Mouse (Mus musculus) heart, embryonic 13.5 days (tissue): Measurements from ENCODE around the gene Egflam. TPM values are rescaled to one million over a fixed set of nuclear protein-coding genes. Genes with fewer than 3 reads are reported as not detected.
A peak's percentile ranks its signal among the peaks of the same experiment; 100 is the strongest.

Source experiments
- ATAC-seq: fragments of 200-750 bp; cut with Nextera tagmentation; 2 replicates; pipeline ENCODE4 v1.8.0; 2017; ENCODE audit warnings: moderate TSS enrichment; ENCODE audit not compliant: insufficient number of reproducible peaks, low FRiP score, low TSS enrichment; ENCODE audit errors: extremely low read depth
- H3K27ac ChIP-seq: fragments of 300-500 bp; sonication (generic); replicated peaks from 2 replicates; pipeline ENCODE4 v1.5.1; 2015; ENCODE audit warnings: moderate library complexity, mild to moderate bottlenecking, inconsistent platforms
- H3K27me3 ChIP-seq: fragments of 300-500 bp; sonication (generic); replicated peaks from 2 replicates; pipeline ENCODE4 v1.6.1; 2015; ENCODE audit warnings: mild to moderate bottlenecking, inconsistent platforms
- H3K36me3 ChIP-seq: fragments of 300-500 bp; sonication (generic); 2 replicates; pipeline ENCODE4 v1.6.1; 2015; ENCODE audit warnings: mild to moderate bottlenecking, inconsistent platforms
- H3K4me1 ChIP-seq: fragments of 300-500 bp; sonication (generic); 2 replicates; pipeline ENCODE4 v1.6.1; 2015; ENCODE audit warnings: inconsistent platforms
- H3K4me2 ChIP-seq: fragments of 300-500 bp; sonication (generic); 2 replicates; pipeline ENCODE4 v1.6.1; 2015; ENCODE audit warnings: inconsistent platforms, mild to moderate bottlenecking, moderate library complexity
- H3K4me3 ChIP-seq: fragments of 300-500 bp; sonication (generic); 2 replicates; pipeline ENCODE4 v1.5.1; 2015; ENCODE audit warnings: moderate library complexity, mild to moderate bottlenecking, inconsistent platforms
- H3K9ac ChIP-seq: fragments of 300-500 bp; sonication (generic); 2 replicates; pipeline ENCODE4 v1.6.1; 2015; ENCODE audit warnings: inconsistent platforms, mild to moderate bottlenecking, moderate library complexity
- H3K9me3 ChIP-seq: fragments of 300-500 bp; sonication (generic); 2 replicates; pipeline ENCODE4 v1.6.1; 2016; ENCODE audit warnings: inconsistent platforms
- WGBS: fragments of 180-500 bp; shearing (Covaris S2); methylation state at CpG from one replicate; pipeline ENCODE4 v1.1.7; 2015; ENCODE audit warnings: mixed read lengths; 5-methylcytosine and 5-hydroxymethylcytosine counted together
- polyA plus RNA-seq: library from polyadenylated mRNA; unstranded; fragments of >200 nt; fragmentation: Nextera tagmentation; extraction: Ambion mirVana; gene quantifications from 2 replicates; pipeline ENCODE4 v1.2.1, GENCODE M21; 2015

Gene Egflam
- polyA plus RNA-seq, 1 experiment from 2014 or later, result 10.3 TPM

- Histone ChIP-seq H3K9ac (no peak overlapping the region), H3K36me3 (no peaks in the 10 kb centered on the region), H3K9me3 (no peaks in the 10 kb centered on the region), H3K4me3 (no peak overlapping the region), H3K4me2 (peak overlapping the region; percentile 43), H3K4me1 (peaks cover 10% of the 10 kb centered on the region), H3K27me3 (no peaks in the 10 kb centered on the region), H3K27ac (no peak overlapping the region)
- WGBS, result 30% methylated on average over 4 of the region's 4 CpGs
- ATAC-seq, result no peak
Measured at GRCm38 (mm10) chr15:7288841-7289424, 109.3 kb downstream of the Egflam start.

GRCm38 (mm10) chr15:7287911-7288310, 110.3 kb downstream of the Egflam start:
- ATAC-seq, result no peak
- H3K4me3 ChIP-seq, result no peak overlapping the region
- H3K4me2 ChIP-seq, result no peak overlapping the region
- H3K9me3 ChIP-seq, result no peaks in the 10 kb centered on the region
- WGBS, result 73% methylated on average over 3 of the region's 3 CpGs
- no peak overlapping the region for H3K9ac ChIP-seq
- H3K4me1 ChIP-seq, result peaks cover 10% of the 10 kb centered on the region
- no peak overlapping the region for H3K27ac ChIP-seq
- no peaks in the 10 kb centered on the region for H3K27me3 ChIP-seq
- no peaks in the 10 kb centered on the region for H3K36me3 ChIP-seq

GRCm38 (mm10) chr15:7281579-7281978, 116.6 kb downstream of the Egflam start:
- Histone ChIP-seq H3K4me3 (no peak overlapping the region), H3K9ac (no peak overlapping the region), H3K27me3 (no peaks in the 10 kb centered on the region), H3K27ac (no peak overlapping the region), H3K4me1 (no peaks in the 10 kb centered on the region), H3K4me2 (no peak overlapping the region), H3K36me3 (no peaks in the 10 kb centered on the region), H3K9me3 (no peaks in the 10 kb centered on the region)
- WGBS, result 72% methylated on average over 6 of the region's 6 CpGs
- ATAC-seq, result no peak

- Histone ChIP-seq H3K27ac (no peak overlapping the region), H3K4me2 (no peak overlapping the region), H3K27me3 (no peaks in the 10 kb centered on the region), H3K9ac (no peak overlapping the region), H3K4me1 (no peaks in the 10 kb centered on the region), H3K4me3 (no peak overlapping the region), H3K36me3 (no peaks in the 10 kb centered on the region), H3K9me3 (no peaks in the 10 kb centered on the region)
- ATAC-seq, result no peak
- WGBS, result 6% methylated on average over 3 of the region's 3 CpGs
Measured at GRCm38 (mm10) chr15:7263822-7264221, 134.4 kb downstream of the Egflam start.

- H3K9me3 ChIP-seq, result no peaks in the 10 kb centered on the region
- no peak overlapping the region for H3K4me2 ChIP-seq
- no peaks in the 10 kb centered on the region for H3K27me3 ChIP-seq
- WGBS, result 84% methylated on average over 9 of the region's 9 CpGs
- no peaks in the 10 kb centered on the region for H3K36me3 ChIP-seq
- H3K4me3 ChIP-seq, result no peak overlapping the region
- H3K9ac ChIP-seq, result no peak overlapping the region
- no peak for ATAC-seq
- no peak overlapping the region for H3K27ac ChIP-seq
- H3K4me1 ChIP-seq, result no peaks in the 10 kb centered on the region
Measured at GRCm38 (mm10) chr15:7263339-7263738, 134.9 kb downstream of the Egflam start.

- 59% methylated on average over 1 of the region's 1 CpGs for WGBS
- Histone ChIP-seq H3K4me2 (no peak overlapping the region), H3K9ac (no peak overlapping the region), H3K4me1 (no peaks in the 10 kb centered on the region), H3K4me3 (no peak overlapping the region), H3K9me3 (no peaks in the 10 kb centered on the region), H3K36me3 (no peaks in the 10 kb centered on the region), H3K27me3 (no peaks in the 10 kb centered on the region), H3K27ac (no peak overlapping the region)
- no peak for ATAC-seq
Measured at GRCm38 (mm10) chr15:7261371-7261770, 136.8 kb downstream of the Egflam start.

- ATAC-seq, result no peak
Measured at GRCm38 (mm10) chr15:7256577-7256976, 141.6 kb downstream of the Egflam start.

GRCm38 (mm10) chr15:7253326-7253725, 144.9 kb downstream of the Egflam start:
- Histone ChIP-seq H3K27me3 (no peaks in the 10 kb centered on the region), H3K27ac (no peak overlapping the region), H3K9ac (no peak overlapping the region), H3K4me2 (no peak overlapping the region), H3K36me3 (peaks cover 16% of the 10 kb centered on the region), H3K4me3 (no peak overlapping the region), H3K9me3 (0 out of 2 replicates have a peak, but pooled peaks cover 6% of the 10 kb centered on the region), H3K4me1 (peaks cover 4% of the 10 kb centered on the region)
- WGBS, result 95% methylated on average over 6 of the region's 6 CpGs
- ATAC-seq, result no peak

More at GRCm38 (mm10) chr15:7256577-7256976, 141.6 kb downstream of the Egflam start:
- H3K4me1 ChIP-seq, result peaks cover 4% of the 10 kb centered on the region
- no peaks in the 10 kb centered on the region for H3K27me3 ChIP-seq
- no peak overlapping the region for H3K4me3 ChIP-seq
- no peak overlapping the region for H3K27ac ChIP-seq
- no peaks in the 10 kb centered on the region for H3K36me3 ChIP-seq
- H3K9ac ChIP-seq, result no peak overlapping the region
- no peaks in the 10 kb centered on the region for H3K9me3 ChIP-seq
- WGBS, result 70% methylated on average over 3 of the region's 3 CpGs
- no peak overlapping the region for H3K4me2 ChIP-seq

- Histone ChIP-seq H3K27me3 (no peaks in the 10 kb centered on the region), H3K4me2 (no peak overlapping the region), H3K9ac (no peak overlapping the region), H3K9me3 (0 out of 2 replicates have a peak, but pooled peaks cover 6% of the 10 kb centered on the region), H3K36me3 (peaks cover 16% of the 10 kb centered on the region), H3K27ac (no peak overlapping the region), H3K4me3 (no peak overlapping the region), H3K4me1 (peaks cover 4% of the 10 kb centered on the region)
- 31% methylated on average over 12 of the region's 12 CpGs for WGBS
- ATAC-seq, result no peak
Measured at GRCm38 (mm10) chr15:7252106-7252636, 146.0 kb downstream of the Egflam start.

GRCm38 (mm10) chr15:7251042-7251441, 147.2 kb downstream of the Egflam start:
- ATAC-seq, result no peak
- H3K27me3 ChIP-seq, result no peaks in the 10 kb centered on the region
- H3K4me2 ChIP-seq, result no peak overlapping the region
- peaks cover 16% of the 10 kb centered on the region for H3K36me3 ChIP-seq
- H3K27ac ChIP-seq, result no peak overlapping the region
- H3K9ac ChIP-seq, result no peak overlapping the region
- peaks cover 4% of the 10 kb centered on the region for H3K4me1 ChIP-seq
- H3K4me3 ChIP-seq, result no peak overlapping the region
- 0 out of 2 replicates have a peak, but pooled peaks cover 6% of the 10 kb centered on the region for H3K9me3 ChIP-seq
- WGBS, result 91% methylated on average over 9 of the region's 9 CpGs

GRCm38 (mm10) chr15:7249216-7249615, 149.0 kb downstream of the Egflam start:
- WGBS, result 84% methylated on average over 4 of the region's 4 CpGs
- Histone ChIP-seq H3K9me3 (0 out of 2 replicates have a peak, but pooled peaks cover 6% of the 10 kb centered on the region), H3K27ac (no peak overlapping the region), H3K9ac (no peak overlapping the region), H3K4me1 (peaks cover 4% of the 10 kb centered on the region), H3K4me2 (no peak overlapping the region), H3K36me3 (peaks cover 16% of the 10 kb centered on the region), H3K4me3 (no peak overlapping the region), H3K27me3 (no peaks in the 10 kb centered on the region)
- ATAC-seq, result no peak

- 79% methylated on average over 8 of the region's 8 CpGs for WGBS
- 0 out of 2 replicates have a peak, but pooled peaks cover 6% of the 10 kb centered on the region for H3K9me3 ChIP-seq
Measured at GRCm38 (mm10) chr15:7247321-7247720, 150.9 kb downstream of the Egflam start.

More at GRCm38 (mm10) chr15:7247321-7247720, 150.9 kb downstream of the Egflam start:
- Histone ChIP-seq H3K4me2 (no peak overlapping the region), H3K27ac (no peak overlapping the region), H3K36me3 (peaks cover 16% of the 10 kb centered on the region), H3K4me3 (no peak overlapping the region), H3K27me3 (no peaks in the 10 kb centered on the region), H3K4me1 (peaks cover 3% of the 10 kb centered on the region), H3K9ac (no peak overlapping the region)
- no peak for ATAC-seq
